In the genomic region with DNA sequence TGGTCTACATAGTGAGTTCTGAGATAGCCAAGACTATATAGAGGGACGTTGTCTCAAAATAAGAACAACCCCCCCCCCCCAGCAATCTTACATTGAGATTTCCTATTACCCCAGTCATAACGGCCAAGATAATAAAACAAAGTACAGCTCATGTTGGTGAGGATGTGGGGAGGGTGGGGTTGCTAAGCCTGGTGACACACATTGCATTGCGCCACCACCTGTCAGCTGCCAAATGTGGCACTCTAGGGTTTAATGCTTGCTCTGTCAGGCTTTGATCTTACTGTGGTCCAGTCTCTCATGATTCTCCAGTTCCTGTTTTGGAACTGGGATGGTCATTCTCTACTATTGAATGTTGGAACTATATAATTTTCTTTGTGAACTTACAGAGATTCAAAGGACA, we compare ENCODE assay signal across 11 mouse cellular contexts. TPM values are rescaled to one million over a fixed set of nuclear protein-coding genes. Genes with fewer than 3 reads are reported as not detected.
DNase-seq lines count a peak whose midpoint lies in the region; ATAC-seq lines count a peak whose summit lies in the region.
"Had no signal": no experiment of that assay in that cellular context is flagged by ENCODE, and none has a peak within 500 bp of the region (broad histone marks: within the 10 kb centered on the region; RNA-seq: fewer than 3 reads in every experiment).

No protein-coding gene starts in this region.

- no peaks in the 10 kb centered on the region for H3K9me3 ChIP-seq in intestine, embryonic 15.5 days
- H3K9me3 ChIP-seq: neural tube, embryonic 12.5 days had no signal

- peak; percentile 70 for ATAC-seq in intestine, embryonic 15.5 days

- 63% methylated on average over 3 of the region's 3 CpGs for WGBS in intestine, embryonic 15.5 days

- no peaks in the 10 kb centered on the region for H3K4me1 ChIP-seq in intestine, embryonic 15.5 days (replicated peaks)
- H3K4me1 ChIP-seq: neural tube, embryonic 12.5 days had no signal

- no peak overlapping the region for H3K4me2 ChIP-seq in intestine, embryonic 15.5 days (replicated peaks)
- H3K4me2 ChIP-seq: lung, embryonic 14.5 days; neural tube, embryonic 12.5 days had no signal

- H3K27ac ChIP-seq in intestine, embryonic 15.5 days: no peak overlapping the region
- H3K27ac ChIP-seq: neural tube, embryonic 12.5 days had no signal

- no peak overlapping the region for H3K9ac ChIP-seq in intestine, embryonic 15.5 days
- H3K9ac ChIP-seq: lung, embryonic 14.5 days; neural tube, embryonic 12.5 days had no signal

- intact Hi-C loops in left cerebral cortex, postnatal 10 days (cut with DNase I): no loop called here

- H3K4me3 ChIP-seq in intestine, embryonic 15.5 days (replicated peaks): no peak overlapping the region
- H3K4me3 ChIP-seq: neural tube, embryonic 12.5 days had no signal

- DNase-seq in A20 (ENCODE audit: low read depth, low spot score) (peak; percentile 49), NIH3T3 (ENCODE audit: low read depth) (peak; percentile 41)
- DNase-seq in monocyte, adult 2 months (ENCODE audit: low read depth in 1 of 2, low spot score in 2 of 2): peak; percentile 39 to 68
- no peak for DNase-seq in left cerebral cortex, postnatal 10 days (ENCODE audit: extremely low spot score in 1 of 2, low spot score in 2 of 2)
- no peak for DNase-seq in spleen, postnatal 10 days (ENCODE audit: low spot score in 2 of 2)
- no peak for DNase-seq in cerebellum, adult 9-10 months
- DNase-seq: cerebellum, postnatal 10 days; kidney, postnatal 14 days; lung, embryonic 14.5 days had no signal

- no peaks in the 10 kb centered on the region for H3K27me3 ChIP-seq in intestine, embryonic 15.5 days (replicated peaks)
- H3K27me3 ChIP-seq: neural tube, embryonic 12.5 days had no signal

- H3K36me3 ChIP-seq in intestine, embryonic 15.5 days: no peaks in the 10 kb centered on the region
- H3K36me3 ChIP-seq: neural tube, embryonic 12.5 days had no signal

RNA-seq across cellular contexts. Expression of a gene that starts 43.8 kb away (rescaled TPM):
- 42.5 and 43.3 TPM in 2 replicates for polyA plus RNA-seq in intestine, embryonic 15.5 days (2015; fragmentation: Nextera tagmentation; extraction: Ambion mirVana)
- total RNA-seq in left cerebral cortex, postnatal 10 days (2021): 10 to 100 TPM; 27.0 to 30.2 TPM

RNA-seq across cellular contexts. Expression of a gene that starts 49.3 kb away (rescaled TPM):
- 247 and 259 TPM in 2 replicates for polyA plus RNA-seq in intestine, embryonic 15.5 days (2015; fragmentation: Nextera tagmentation; extraction: Ambion mirVana)
- total RNA-seq in left cerebral cortex, postnatal 10 days (2021): 10 to 100 TPM; 57.1 to 61.2 TPM

RNA-seq across cellular contexts. Expression of a gene that starts 58.9 kb away (rescaled TPM):
- polyA plus RNA-seq in intestine, embryonic 15.5 days (2015; fragmentation: Nextera tagmentation; extraction: Ambion mirVana): 12.8 and 13.0 TPM in 2 replicates
- 10 to 100 TPM; 99.1 to 99.3 TPM for total RNA-seq in left cerebral cortex, postnatal 10 days (2021)

RNA-seq across cellular contexts. Expression of a gene that starts 59.2 kb away (rescaled TPM):
- 19.9 and 25.1 TPM in 2 replicates for polyA plus RNA-seq in intestine, embryonic 15.5 days (2015; fragmentation: Nextera tagmentation; extraction: Ambion mirVana)
- total RNA-seq in left cerebral cortex, postnatal 10 days (2021): 100 to 1,000 TPM; 182 to 191 TPM

Comparison
In these comparisons a context has a peak if more than half of its experiments do, and no peak if none do; other contexts are left out.
1. DNase-seq: peak in A20 (single experiment), NIH3T3 (single experiment) and monocyte, adult 2 months (2 of 2); none in left cerebral cortex, postnatal 10 days (0 of 2), spleen, postnatal 10 days (0 of 2) and cerebellum, adult 9-10 months (single experiment).